Mouse (Mus musculus) heart, embryonic 15.5 days (tissue): ENCODE measurements around the gene Kcnq1. TPM values are rescaled to one million over a fixed set of nuclear protein-coding genes. Genes with fewer than 3 reads are reported as not detected.

Experiments
- ATAC-seq: fragments of 200-750 bp; cut with Nextera tagmentation; replicated peaks from 2 replicates; pipeline ENCODE4 v1.8.0; 2017; ENCODE audit warnings: low read depth, moderate TSS enrichment; ENCODE audit not compliant: insufficient number of reproducible peaks, insufficient read depth, low FRiP score
- H3K27ac ChIP-seq: fragments of 300-500 bp; sonication (generic); 2 replicates; pipeline ENCODE4 v1.5.1; 2015; ENCODE audit warnings: mild to moderate bottlenecking, inconsistent platforms
- H3K27me3 ChIP-seq: fragments of 300-500 bp; sonication (generic); 2 replicates; pipeline ENCODE4 v1.6.1; 2015; ENCODE audit warnings: inconsistent platforms
- H3K36me3 ChIP-seq: fragments of 300-500 bp; sonication (generic); 2 replicates; pipeline ENCODE4 v1.6.1; 2015; ENCODE audit warnings: mild to moderate bottlenecking, inconsistent platforms
- H3K4me1 ChIP-seq: fragments of 300-500 bp; sonication (generic); replicated peaks from 2 replicates; pipeline ENCODE4 v1.6.1; 2015; ENCODE audit warnings: inconsistent platforms
- H3K4me2 ChIP-seq: fragments of 300-500 bp; sonication (generic); 2 replicates; pipeline ENCODE4 v1.6.1; 2015; ENCODE audit warnings: inconsistent platforms, mild to moderate bottlenecking, moderate library complexity
- H3K4me3 ChIP-seq: fragments of 300-500 bp; sonication (generic); 2 replicates; pipeline ENCODE4 v1.5.1; 2015; ENCODE audit warnings: mild to moderate bottlenecking, inconsistent platforms
- H3K9ac ChIP-seq: fragments of 300-500 bp; sonication (generic); 2 replicates; pipeline ENCODE4 v1.6.1; 2015; ENCODE audit warnings: mild to moderate bottlenecking, inconsistent platforms
- H3K9me3 ChIP-seq: fragments of 300-500 bp; sonication (generic); replicated peaks from 2 replicates; pipeline ENCODE4 v1.6.1; 2016; ENCODE audit warnings: inconsistent platforms
- WGBS: fragments of 180-500 bp; shearing (Covaris S2); methylation state at CpG from one replicate; pipeline ENCODE4 v1.1.7; 2015; ENCODE audit warnings: mixed read lengths; 5-methylcytosine and 5-hydroxymethylcytosine counted together
- polyA plus RNA-seq: library from polyadenylated mRNA; unstranded; fragments of >200 nt; fragmentation: Nextera tagmentation; extraction: Ambion mirVana; gene quantifications from 2 replicates; pipeline ENCODE4 v1.2.1, GENCODE M21; 2015

Gene Kcnq1
- polyA plus RNA-seq, 1 experiment from 2014 or later: 27.5 TPM

- 42% methylated on average over 5 of the region's 5 CpGs for WGBS
- Histone ChIP-seq H3K36me3 (no peaks in the 10 kb centered on the region), H3K9ac (no peak overlapping the region), H3K9me3 (no peaks in the 10 kb centered on the region), H3K27me3 (no peaks in the 10 kb centered on the region), H3K4me2 (no peak overlapping the region), H3K4me1 (peaks cover 39% of the 10 kb centered on the region), H3K27ac (no peak overlapping the region), H3K4me3 (no peak overlapping the region)
- ATAC-seq: no peak
Observed at GRCm38 (mm10) chr7:143160057-143160456, 53.9 kb downstream of the Kcnq1 start.

- 67% methylated on average over 3 of the region's 3 CpGs for WGBS
- Histone ChIP-seq H3K27ac (no peak overlapping the region), H3K9ac (no peak overlapping the region), H3K4me1 (peaks cover 36% of the 10 kb centered on the region), H3K4me3 (no peak overlapping the region), H3K27me3 (no peaks in the 10 kb centered on the region), H3K4me2 (no peak overlapping the region), H3K9me3 (no peaks in the 10 kb centered on the region), H3K36me3 (no peaks in the 10 kb centered on the region)
- ATAC-seq: no peak
Observed at GRCm38 (mm10) chr7:143162051-143162450, 55.9 kb downstream of the Kcnq1 start.

- Histone ChIP-seq H3K27me3 (no peaks in the 10 kb centered on the region), H3K4me2 (no peak overlapping the region), H3K9ac (no peak overlapping the region), H3K4me1 (peaks cover 24% of the 10 kb centered on the region), H3K27ac (no peak overlapping the region), H3K36me3 (no peaks in the 10 kb centered on the region), H3K4me3 (no peak overlapping the region), H3K9me3 (no peaks in the 10 kb centered on the region)
- no peak for ATAC-seq
Observed at GRCm38 (mm10) chr7:143164074-143164473, 57.9 kb downstream of the Kcnq1 start.

- no peak overlapping the region for H3K9ac ChIP-seq
- H3K4me1 ChIP-seq: peaks cover 9% of the 10 kb centered on the region; the same call in 1 of the 2 replicates
- no peak overlapping the region for H3K4me2 ChIP-seq
- no peaks in the 10 kb centered on the region for H3K9me3 ChIP-seq
- no peaks in the 10 kb centered on the region for H3K36me3 ChIP-seq
- WGBS: 52% methylated on average over 7 of the region's 7 CpGs
- H3K27ac ChIP-seq: no peak overlapping the region
- no peak overlapping the region for H3K4me3 ChIP-seq
- no peak for ATAC-seq
- no peaks in the 10 kb centered on the region for H3K27me3 ChIP-seq
Observed at GRCm38 (mm10) chr7:143165687-143166265, 59.6 kb downstream of the Kcnq1 start.

- H3K4me2 ChIP-seq: no peak overlapping the region
- WGBS: 67% methylated on average over 3 of the region's 3 CpGs
- no peak overlapping the region for H3K4me3 ChIP-seq
- H3K4me1 ChIP-seq: peaks cover 9% of the 10 kb centered on the region; the same call in 1 of the 2 replicates
- no peak overlapping the region for H3K27ac ChIP-seq
- H3K9me3 ChIP-seq: no peaks in the 10 kb centered on the region
- H3K27me3 ChIP-seq: no peaks in the 10 kb centered on the region
- H3K36me3 ChIP-seq: no peaks in the 10 kb centered on the region
- ATAC-seq: no peak
- no peak overlapping the region for H3K9ac ChIP-seq
Observed at GRCm38 (mm10) chr7:143167275-143167674, 61.1 kb downstream of the Kcnq1 start.

GRCm38 (mm10) chr7:143169371-143169770, 63.2 kb downstream of the Kcnq1 start:
- H3K9me3 ChIP-seq: no peaks in the 10 kb centered on the region
- H3K27me3 ChIP-seq: no peaks in the 10 kb centered on the region
- H3K4me2 ChIP-seq: no peak overlapping the region
- WGBS: 76% methylated on average over 3 of the region's 3 CpGs
- ATAC-seq: no peak
- H3K4me3 ChIP-seq: no peak overlapping the region
- no peak overlapping the region for H3K9ac ChIP-seq
- no peak overlapping the region for H3K27ac ChIP-seq
- H3K4me1 ChIP-seq: peaks cover 5% of the 10 kb centered on the region; the same call in 1 of the 2 replicates
- no peaks in the 10 kb centered on the region for H3K36me3 ChIP-seq

- Histone ChIP-seq H3K9me3 (no peaks in the 10 kb centered on the region), H3K9ac (no peak overlapping the region), H3K4me3 (no peak overlapping the region), H3K36me3 (no peaks in the 10 kb centered on the region), H3K27ac (no peak overlapping the region), H3K27me3 (no peaks in the 10 kb centered on the region), H3K4me2 (no peak overlapping the region), H3K4me1 (peaks cover 11% of the 10 kb centered on the region)
- WGBS: 79% methylated on average over 5 of the region's 5 CpGs
- no peak for ATAC-seq
Observed at GRCm38 (mm10) chr7:143172914-143173547, 66.9 kb downstream of the Kcnq1 start.

GRCm38 (mm10) chr7:143174633-143175032, 68.5 kb downstream of the Kcnq1 start:
- Histone ChIP-seq H3K9ac (no peak overlapping the region), H3K4me2 (no peak overlapping the region), H3K4me3 (no peak overlapping the region), H3K4me1 (peaks cover 26% of the 10 kb centered on the region), H3K27ac (no peak overlapping the region), H3K27me3 (no peaks in the 10 kb centered on the region), H3K9me3 (no peaks in the 10 kb centered on the region), H3K36me3 (no peaks in the 10 kb centered on the region)
- WGBS: 66% methylated on average over 6 of the region's 6 CpGs
- no peak for ATAC-seq

- 65% methylated on average over 2 of the region's 2 CpGs for whole genome bisulfite sequencing
- no peaks in the 10 kb centered on the region for H3K9me3 ChIP-seq
- H3K36me3 ChIP-seq: peaks cover under 1% of the 10 kb centered on the region; the same call in 1 of the 2 replicates
- H3K4me3 ChIP-seq: no peak overlapping the region
- H3K27ac ChIP-seq: no peak overlapping the region
- H3K4me2 ChIP-seq: no peak overlapping the region
- peaks cover 47% of the 10 kb centered on the region for H3K4me1 ChIP-seq
- ATAC-seq: no peak
- H3K27me3 ChIP-seq: no peaks in the 10 kb centered on the region
- H3K9ac ChIP-seq: no peak overlapping the region
Observed at GRCm38 (mm10) chr7:143178831-143179230, 72.7 kb downstream of the Kcnq1 start.

- Histone ChIP-seq H3K27ac (peak overlapping the region; percentile 78), H3K9me3 (no peaks in the 10 kb centered on the region), H3K27me3 (no peaks in the 10 kb centered on the region), H3K4me1 (peaks cover 42% of the 10 kb centered on the region), H3K4me3 (no peak overlapping the region), H3K9ac (no peak overlapping the region), H3K4me2 (no peak overlapping the region), H3K36me3 (peaks cover 10% of the 10 kb centered on the region; the same call in 1 of the 2 replicates)
- 24% methylated on average over 3 of the region's 3 CpGs for WGBS
- peak; percentile 90 for ATAC-seq
Observed at GRCm38 (mm10) chr7:143180761-143181160, 74.6 kb downstream of the Kcnq1 start.

GRCm38 (mm10) chr7:143181311-143181710, 75.1 kb downstream of the Kcnq1 start:
- H3K9ac ChIP-seq: no peak overlapping the region
- no peaks in the 10 kb centered on the region for H3K9me3 ChIP-seq
- H3K4me1 ChIP-seq: peaks cover 41% of the 10 kb centered on the region
- no peaks in the 10 kb centered on the region for H3K27me3 ChIP-seq
- H3K4me2 ChIP-seq: no peak overlapping the region
- WGBS: 77% methylated on average over 4 of the region's 4 CpGs
- peak overlapping the region; percentile 78 for H3K27ac ChIP-seq
- peaks cover 10% of the 10 kb centered on the region; the same call in 1 of the 2 replicates for H3K36me3 ChIP-seq
- H3K4me3 ChIP-seq: no peak overlapping the region
- peak; percentile 47; the same call in 1 of the 2 replicates for ATAC-seq

- Histone ChIP-seq H3K27me3 (no peaks in the 10 kb centered on the region), H3K4me1 (peaks cover 12% of the 10 kb centered on the region), H3K4me3 (no peak overlapping the region), H3K27ac (no peak overlapping the region), H3K36me3 (peaks cover 10% of the 10 kb centered on the region; the same call in 1 of the 2 replicates), H3K9ac (no peak overlapping the region), H3K4me2 (no peak overlapping the region), H3K9me3 (no peaks in the 10 kb centered on the region)
- no peak for ATAC-seq
- WGBS: 76% methylated on average over 6 of the region's 6 CpGs
Observed at GRCm38 (mm10) chr7:143185506-143185905, 79.3 kb downstream of the Kcnq1 start.
